Mouse (Mus musculus) neural tube, embryonic 15.5 days (tissue): Measurements from ENCODE around the gene Cda. TPM values are rescaled to one million over a fixed set of nuclear protein-coding genes. Genes with fewer than 3 reads are reported as not detected.

ENCODE experiments used
- ATAC-seq: fragments of 200-750 bp; cut with Nextera tagmentation; 2 replicates; pipeline ENCODE4 v1.8.0; 2017; ENCODE audit warnings: mild to moderate bottlenecking, moderate TSS enrichment, moderate library complexity; ENCODE audit not compliant: low FRiP score
- H3K27ac ChIP-seq: fragments of 300-500 bp; sonication (generic); replicated peaks from 2 replicates; pipeline ENCODE4 v1.5.1; 2015; ENCODE audit warnings: mild to moderate bottlenecking, inconsistent platforms
- H3K27me3 ChIP-seq: fragments of 300-500 bp; sonication (generic); replicated peaks from 2 replicates; pipeline ENCODE4 v1.6.1; 2015; ENCODE audit warnings: inconsistent platforms
- H3K36me3 ChIP-seq: fragments of 300-500 bp; sonication (generic); 2 replicates; pipeline ENCODE4 v1.6.1; 2015; ENCODE audit warnings: inconsistent platforms
- H3K4me1 ChIP-seq: fragments of 300-500 bp; sonication (generic); 2 replicates; pipeline ENCODE4 v1.6.1; 2015; ENCODE audit warnings: inconsistent platforms
- H3K4me2 ChIP-seq: fragments of 300-500 bp; sonication (generic); 2 replicates; pipeline ENCODE4 v1.6.1; 2015; ENCODE audit warnings: inconsistent platforms, mild to moderate bottlenecking, moderate library complexity
- H3K4me3 ChIP-seq: fragments of 300-500 bp; sonication (generic); replicated peaks from 2 replicates; pipeline ENCODE4 v1.5.1; 2015; ENCODE audit warnings: mild to moderate bottlenecking, inconsistent platforms
- H3K9ac ChIP-seq: fragments of 300-500 bp; sonication (generic); replicated peaks from 2 replicates; pipeline ENCODE4 v1.6.1; 2015; ENCODE audit warnings: mild to moderate bottlenecking, inconsistent platforms
- H3K9me3 ChIP-seq: fragments of 300-500 bp; sonication (generic); replicated peaks from 2 replicates; pipeline ENCODE4 v1.6.1; 2016; ENCODE audit warnings: inconsistent platforms
- WGBS: fragments of 180-500 bp; shearing (Covaris S2); methylation state at CpG from one replicate; pipeline ENCODE4 v1.1.7; 2015; ENCODE audit warnings: mixed read lengths; 5-methylcytosine and 5-hydroxymethylcytosine counted together
- polyA plus RNA-seq: library from polyadenylated mRNA; unstranded; fragments of >200 nt; fragmentation: Nextera tagmentation; extraction: Ambion mirVana; gene quantifications from 2 replicates; pipeline ENCODE4 v1.2.1, GENCODE M21; 2015

Cda gene
- polyA plus RNA-seq, 1 experiment from 2014 or later, result 11.9 TPM

GRCm38 (mm10) chr4:138344891-138345545, 22.8 kb downstream of the Cda start:
- no peak overlapping the region for H3K9ac ChIP-seq
- peaks cover 9% of the 10 kb centered on the region for H3K4me1 ChIP-seq
- H3K4me3 ChIP-seq, result no peak overlapping the region
- no peak overlapping the region for H3K27ac ChIP-seq
- H3K36me3 ChIP-seq, result no peaks in the 10 kb centered on the region
- no peaks in the 10 kb centered on the region for H3K27me3 ChIP-seq
- no peak for ATAC-seq
- H3K9me3 ChIP-seq, result no peaks in the 10 kb centered on the region
- no peak overlapping the region for H3K4me2 ChIP-seq
- 57% methylated on average over 9 of the region's 9 CpGs for WGBS

- 40% methylated on average over 10 of the region's 10 CpGs for WGBS
- Histone ChIP-seq H3K4me3 (no peak overlapping the region), H3K4me2 (no peak overlapping the region), H3K27me3 (no peaks in the 10 kb centered on the region), H3K4me1 (peaks cover 9% of the 10 kb centered on the region), H3K27ac (no peak overlapping the region; the same call in 1 of the 2 replicates), H3K9ac (no peak overlapping the region), H3K36me3 (no peaks in the 10 kb centered on the region), H3K9me3 (no peaks in the 10 kb centered on the region)
- ATAC-seq, result no peak
These were observed 24.4 kb downstream of the Cda start for GRCm38 (mm10) chr4:138343341-138343837.

GRCm38 (mm10) chr4:138342778-138343177, 25.0 kb downstream of the Cda start:
- Histone ChIP-seq H3K9ac (no peak overlapping the region), H3K4me1 (peaks cover 9% of the 10 kb centered on the region), H3K9me3 (no peaks in the 10 kb centered on the region), H3K4me3 (no peak overlapping the region), H3K36me3 (no peaks in the 10 kb centered on the region), H3K27me3 (no peaks in the 10 kb centered on the region), H3K27ac (no peak overlapping the region), H3K4me2 (no peak overlapping the region)
- 86% methylated on average over 6 of the region's 6 CpGs for WGBS
- ATAC-seq, result no peak

- Histone ChIP-seq H3K4me2 (no peak overlapping the region), H3K27me3 (no peaks in the 10 kb centered on the region)
- 66% methylated on average over 7 of the region's 7 CpGs for WGBS
These were observed 25.7 kb downstream of the Cda start for GRCm38 (mm10) chr4:138342048-138342447.

GRCm38 (mm10) chr4:138341393-138341792, 26.4 kb downstream of the Cda start:
- WGBS, result 65% methylated on average over 8 of the region's 8 CpGs
- Histone ChIP-seq H3K4me2 (no peak overlapping the region), H3K4me1 (peaks cover 9% of the 10 kb centered on the region), H3K27me3 (no peaks in the 10 kb centered on the region), H3K27ac (no peak overlapping the region), H3K9me3 (no peaks in the 10 kb centered on the region), H3K36me3 (no peaks in the 10 kb centered on the region), H3K4me3 (no peak overlapping the region), H3K9ac (no peak overlapping the region)
- no peak for ATAC-seq

More at GRCm38 (mm10) chr4:138342048-138342447, 25.7 kb downstream of the Cda start:
- no peaks in the 10 kb centered on the region for H3K9me3 ChIP-seq
- no peak overlapping the region for H3K4me3 ChIP-seq
- no peak for ATAC-seq
- no peak overlapping the region for H3K9ac ChIP-seq
- peaks cover 9% of the 10 kb centered on the region for H3K4me1 ChIP-seq
- no peak overlapping the region for H3K27ac ChIP-seq
- no peaks in the 10 kb centered on the region for H3K36me3 ChIP-seq

- no peaks in the 10 kb centered on the region for H3K36me3 ChIP-seq
- 35% methylated on average over 4 of the region's 4 CpGs for WGBS
These were observed 27.8 kb downstream of the Cda start for GRCm38 (mm10) chr4:138339963-138340362.

GRCm38 (mm10) chr4:138337341-138337740, 30.5 kb downstream of the Cda start:
- Histone ChIP-seq H3K4me1 (no peaks in the 10 kb centered on the region), H3K4me3 (no peak overlapping the region), H3K9me3 (no peaks in the 10 kb centered on the region), H3K4me2 (no peak overlapping the region), H3K36me3 (no peaks in the 10 kb centered on the region), H3K27me3 (no peaks in the 10 kb centered on the region), H3K9ac (no peak overlapping the region), H3K27ac (no peak overlapping the region)
- 85% methylated on average over 9 of the region's 9 CpGs for WGBS
- no peak for ATAC-seq

More at GRCm38 (mm10) chr4:138339963-138340362, 27.8 kb downstream of the Cda start:
- ATAC-seq, result no peak
- H3K27me3 ChIP-seq, result no peaks in the 10 kb centered on the region
- H3K4me3 ChIP-seq, result no peak overlapping the region
- no peaks in the 10 kb centered on the region for H3K9me3 ChIP-seq
- peaks cover 9% of the 10 kb centered on the region for H3K4me1 ChIP-seq
- H3K4me2 ChIP-seq, result no peak overlapping the region
- H3K9ac ChIP-seq, result no peak overlapping the region
- no peak overlapping the region for H3K27ac ChIP-seq

GRCm38 (mm10) chr4:138336876-138337275, 30.9 kb downstream of the Cda start:
- 78% methylated on average over 5 of the region's 5 CpGs for WGBS
- H3K4me3 ChIP-seq, result no peak overlapping the region
- no peaks in the 10 kb centered on the region for H3K9me3 ChIP-seq
- no peaks in the 10 kb centered on the region for H3K36me3 ChIP-seq
- no peak for ATAC-seq
- no peaks in the 10 kb centered on the region for H3K4me1 ChIP-seq
- H3K27me3 ChIP-seq, result no peaks in the 10 kb centered on the region
- no peak overlapping the region for H3K4me2 ChIP-seq
- no peak overlapping the region for H3K27ac ChIP-seq
- H3K9ac ChIP-seq, result no peak overlapping the region

GRCm38 (mm10) chr4:138335648-138336047, 32.1 kb downstream of the Cda start:
- Histone ChIP-seq H3K27ac (no peak overlapping the region), H3K4me1 (no peaks in the 10 kb centered on the region), H3K4me3 (no peak overlapping the region), H3K9me3 (no peaks in the 10 kb centered on the region), H3K4me2 (no peak overlapping the region), H3K9ac (no peak overlapping the region), H3K36me3 (no peaks in the 10 kb centered on the region), H3K27me3 (no peaks in the 10 kb centered on the region)
- WGBS, result 88% methylated on average over 6 of the region's 6 CpGs
- no peak for ATAC-seq

GRCm38 (mm10) chr4:138335036-138335435, 32.8 kb downstream of the Cda start:
- H3K9me3 ChIP-seq, result no peaks in the 10 kb centered on the region
- H3K9ac ChIP-seq, result no peak overlapping the region
- no peak overlapping the region for H3K4me3 ChIP-seq
- no peak overlapping the region for H3K27ac ChIP-seq
- H3K36me3 ChIP-seq, result no peaks in the 10 kb centered on the region
- no peaks in the 10 kb centered on the region for H3K27me3 ChIP-seq
- 75% methylated on average over 12 of the region's 12 CpGs for WGBS
- H3K4me1 ChIP-seq, result no peaks in the 10 kb centered on the region
- no peak for ATAC-seq
- H3K4me2 ChIP-seq, result no peak overlapping the region

GRCm38 (mm10) chr4:138333135-138333534, 34.7 kb downstream of the Cda start:
- no peak for ATAC-seq
- Histone ChIP-seq H3K9ac (no peak overlapping the region), H3K4me2 (no peak overlapping the region), H3K9me3 (no peaks in the 10 kb centered on the region), H3K27ac (no peak overlapping the region), H3K36me3 (no peaks in the 10 kb centered on the region), H3K4me3 (no peak overlapping the region), H3K4me1 (peaks cover under 1% of the 10 kb centered on the region), H3K27me3 (peaks cover 4% of the 10 kb centered on the region; the same call in 1 of the 2 replicates)
- WGBS, result 89% methylated on average over 4 of the region's 4 CpGs

GRCm38 (mm10) chr4:138331647-138332046, 36.1 kb downstream of the Cda start:
- ATAC-seq, result no peak
- 83% methylated on average over 9 of the region's 9 CpGs for WGBS
- H3K4me1 ChIP-seq, result peaks cover 6% of the 10 kb centered on the region
- no peak overlapping the region for H3K27ac ChIP-seq
- H3K36me3 ChIP-seq, result no peaks in the 10 kb centered on the region
- peaks cover 4% of the 10 kb centered on the region; the same call in 1 of the 2 replicates for H3K27me3 ChIP-seq
- no peak overlapping the region for H3K4me2 ChIP-seq
- H3K4me3 ChIP-seq, result no peak overlapping the region
- no peaks in the 10 kb centered on the region for H3K9me3 ChIP-seq
- H3K9ac ChIP-seq, result no peak overlapping the region
